Mouse (Mus musculus): ENCODE data around the gene Aff3.
"Not testable (repeated sequence)": the region's sequence is repeated elsewhere in the genome, so short reads cannot be mapped to it uniquely, and the experiment has no call there.

Gene Aff3

GRCm38 (mm10) chr1:38439751-38440470 lies 224.8 kb downstream of the Aff3 start:
- DNase-seq (ENCODE audit: low read depth, low spot score), result no peak

GRCm38 (mm10) chr1:38438447-38438846 lies 226.3 kb downstream of the Aff3 start:
- DNase-seq (ENCODE audit: low read depth, low spot score), result no peak

GRCm38 (mm10) chr1:38437671-38438070 lies 227.1 kb downstream of the Aff3 start:
- peak; percentile 37 for DNase-seq (ENCODE audit: low read depth, low spot score)

- peak; percentile 10 for DNase-seq (ENCODE audit: low read depth, low spot score)
Measured at GRCm38 (mm10) chr1:38436471-38437340, 228.0 kb downstream of the Aff3 start.

GRCm38 (mm10) chr1:38430311-38430710 lies 234.4 kb downstream of the Aff3 start:
- not testable (repeated sequence) for DNase-seq (ENCODE audit: low read depth, low spot score)

- DNase-seq (ENCODE audit: low read depth, low spot score), result no peak
Measured at GRCm38 (mm10) chr1:38428708-38429683, 235.8 kb downstream of the Aff3 start.

- no peak for DNase-seq (ENCODE audit: low read depth, low spot score)
Measured at GRCm38 (mm10) chr1:38422921-38423320, 241.8 kb downstream of the Aff3 start.

- no peak for DNase-seq (ENCODE audit: low read depth, low spot score)
Measured at GRCm38 (mm10) chr1:38419331-38419730, 245.4 kb downstream of the Aff3 start.

GRCm38 (mm10) chr1:38418181-38419032 lies 246.3 kb downstream of the Aff3 start:
- no peak for DNase-seq (ENCODE audit: low read depth, low spot score)

GRCm38 (mm10) chr1:38417196-38417595 lies 247.6 kb downstream of the Aff3 start:
- DNase-seq (ENCODE audit: low read depth, low spot score), result no peak

GRCm38 (mm10) chr1:38415511-38415910 lies 249.2 kb downstream of the Aff3 start:
- no peak for DNase-seq (ENCODE audit: low read depth, low spot score)

GRCm38 (mm10) chr1:38411106-38411505 lies 253.6 kb downstream of the Aff3 start:
- no peak for DNase-seq (ENCODE audit: low read depth, low spot score)

- DNase-seq (ENCODE audit: low read depth, low spot score), result no peak
Measured at GRCm38 (mm10) chr1:38410457-38410856, 254.3 kb downstream of the Aff3 start.

- no peak for DNase-seq (ENCODE audit: low read depth, low spot score)
Measured at GRCm38 (mm10) chr1:38408241-38408640, 256.5 kb downstream of the Aff3 start.

- no peak for DNase-seq (ENCODE audit: low read depth, low spot score)
Measured at GRCm38 (mm10) chr1:38403781-38404180, 261.0 kb downstream of the Aff3 start.

- no peak for DNase-seq (ENCODE audit: low read depth, low spot score)
Measured at GRCm38 (mm10) chr1:38401856-38402255, 262.9 kb downstream of the Aff3 start.

GRCm38 (mm10) chr1:38399269-38399668 lies 265.5 kb downstream of the Aff3 start:
- no peak for DNase-seq (ENCODE audit: low read depth, low spot score)

GRCm38 (mm10) chr1:38398566-38398965 lies 266.2 kb downstream of the Aff3 start:
- DNase-seq (ENCODE audit: low read depth, low spot score), result no peak

- no peak for DNase-seq (ENCODE audit: low read depth, low spot score)
Measured at GRCm38 (mm10) chr1:38395194-38395681, 269.5 kb downstream of the Aff3 start.

- no peak for DNase-seq (ENCODE audit: low read depth, low spot score)
Measured at GRCm38 (mm10) chr1:38394493-38394892, 270.3 kb downstream of the Aff3 start.
